Mouse (Mus musculus): ENCODE measurements around the gene Cbx4.

Cbx4 gene

DNA sequence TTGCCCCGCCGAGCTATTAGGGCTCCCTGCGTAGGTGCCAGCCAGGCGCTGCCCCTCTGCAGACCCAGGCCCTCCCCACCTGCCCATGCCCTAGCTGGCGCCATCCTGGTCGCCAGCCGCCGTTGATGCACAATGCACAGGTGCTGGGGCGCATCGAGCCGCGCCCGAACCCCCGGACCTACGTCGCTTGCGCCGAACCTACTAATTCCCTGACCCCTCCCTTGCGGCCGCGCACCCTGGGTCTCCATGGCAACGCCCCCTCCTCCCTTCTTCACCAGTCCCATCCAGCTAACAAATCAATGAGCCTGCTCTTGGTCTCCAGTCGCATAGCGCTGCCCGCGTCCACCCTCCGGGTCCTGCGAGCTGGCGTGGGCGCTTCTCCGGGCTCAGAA lies 44.7 kb downstream of the Cbx4 start:
- DNase-seq, result no peak

DNA sequence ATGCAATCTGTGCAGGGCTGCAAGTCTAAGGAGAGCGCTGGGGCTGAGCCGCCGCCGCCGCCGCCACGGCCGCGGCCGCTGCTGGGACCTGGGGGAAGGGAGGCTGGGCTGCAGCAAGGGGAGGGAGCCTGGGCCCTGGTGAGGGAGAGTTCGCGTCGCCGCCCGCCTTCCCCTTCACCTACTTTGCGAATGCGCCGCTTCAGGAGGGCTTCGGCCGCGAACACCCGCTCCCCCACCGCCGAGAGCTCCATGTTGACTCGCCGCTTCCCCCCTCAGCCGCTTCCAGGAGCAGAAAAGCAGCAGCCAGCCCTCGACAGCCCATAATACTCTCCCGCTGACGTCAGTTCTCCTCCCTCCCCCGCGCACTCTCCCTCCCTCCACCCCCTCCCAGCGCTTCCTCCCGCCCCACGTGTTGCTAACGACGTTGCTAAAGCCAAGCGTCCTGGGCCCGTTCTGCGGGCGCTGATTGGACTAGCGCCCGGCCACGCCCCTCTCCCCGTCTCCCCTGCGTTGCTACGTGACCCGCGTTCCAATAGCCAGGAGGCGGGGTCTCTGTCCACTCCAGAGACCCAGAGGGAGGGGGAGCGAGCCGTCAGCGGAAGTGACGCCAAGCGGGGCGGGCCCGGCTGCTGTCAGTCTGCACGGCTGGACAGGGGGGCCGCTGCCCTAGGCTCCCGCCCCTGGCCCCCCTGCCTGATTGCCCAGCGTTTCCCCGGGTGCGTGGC lies 45.3 kb downstream of the Cbx4 start, which contains the start of gene Cbx8:
TSS of gene Cbx8 (minus strand) at position 370 of the 725 bp plus-strand sequence.
- DNase-seq, result peak; percentile 100

DNA sequence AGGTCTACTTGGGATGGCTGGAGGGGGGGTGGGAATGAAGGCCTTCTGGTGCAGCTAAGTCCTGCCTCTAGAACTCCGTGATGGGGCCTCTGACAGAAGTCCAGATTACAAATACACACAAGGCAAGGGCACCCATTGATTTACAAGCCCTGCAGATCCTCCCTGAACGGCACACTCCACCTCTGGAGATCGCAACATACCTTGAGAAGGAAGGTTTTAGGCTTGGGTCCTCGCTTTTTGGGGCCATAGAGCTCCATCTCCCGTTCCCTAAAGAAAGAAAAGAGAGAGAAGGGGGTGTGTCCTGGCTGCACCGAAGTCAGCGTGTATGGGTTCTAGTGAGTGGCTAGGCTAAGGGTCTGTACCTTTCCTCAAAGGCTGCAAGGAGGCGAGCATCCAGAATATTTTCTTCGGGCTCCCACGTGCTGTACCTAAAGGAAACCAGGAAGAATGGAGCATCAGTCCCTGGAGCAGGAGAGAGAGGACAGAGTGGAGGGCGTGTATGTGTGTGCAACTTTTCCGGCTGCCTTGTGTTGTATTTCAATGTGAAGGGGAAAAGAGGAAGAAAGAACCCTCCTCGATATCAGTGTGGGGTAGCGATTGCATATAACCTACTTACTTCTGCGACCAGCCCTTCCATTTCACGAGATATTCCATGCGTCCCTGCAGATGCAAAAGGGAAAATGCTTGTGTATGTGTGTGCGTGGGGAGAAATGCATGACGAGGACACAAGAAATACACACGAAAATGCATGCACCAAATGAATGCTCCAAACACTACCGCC lies 46.1 kb downstream of the Cbx4 start:
- no peak for DNase-seq

DNA sequence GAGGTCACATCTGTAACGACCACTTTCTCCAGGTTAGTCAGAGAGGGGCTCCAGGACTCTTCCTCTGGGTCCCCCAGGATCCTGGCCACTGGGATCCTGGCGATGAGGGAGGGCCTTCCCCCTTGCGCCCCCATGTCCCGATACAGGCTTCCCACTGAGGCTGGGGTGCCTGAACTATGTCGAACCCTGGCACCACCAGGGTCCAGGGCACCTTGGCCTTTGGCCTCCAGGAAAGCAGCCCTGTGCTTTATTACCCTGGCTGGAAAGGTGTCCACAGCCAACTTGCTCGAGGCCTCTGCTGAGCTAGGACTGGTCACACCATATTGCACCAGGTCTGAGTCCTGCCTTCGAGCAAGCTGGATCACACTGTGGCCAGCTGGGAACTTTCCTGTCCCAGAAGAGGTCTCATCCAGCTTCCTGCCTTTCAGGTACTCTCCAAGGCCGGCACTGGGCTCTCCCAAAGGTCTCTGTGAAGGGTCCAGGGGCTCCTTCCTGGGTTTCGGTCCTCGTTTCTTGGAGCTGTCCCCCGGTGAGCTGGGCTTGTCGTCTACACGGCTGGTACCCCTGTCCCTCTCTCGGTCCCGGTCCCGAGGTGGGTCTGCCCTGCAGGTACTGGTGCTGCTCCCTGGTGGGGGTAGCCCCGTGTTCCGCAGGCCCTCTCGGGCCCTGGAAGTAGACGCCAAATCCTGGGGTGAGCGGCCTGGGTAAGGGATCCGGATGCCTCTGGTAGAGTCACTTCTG lies 47.1 kb downstream of the Cbx4 start:
- no peak for DNase-seq

DNA sequence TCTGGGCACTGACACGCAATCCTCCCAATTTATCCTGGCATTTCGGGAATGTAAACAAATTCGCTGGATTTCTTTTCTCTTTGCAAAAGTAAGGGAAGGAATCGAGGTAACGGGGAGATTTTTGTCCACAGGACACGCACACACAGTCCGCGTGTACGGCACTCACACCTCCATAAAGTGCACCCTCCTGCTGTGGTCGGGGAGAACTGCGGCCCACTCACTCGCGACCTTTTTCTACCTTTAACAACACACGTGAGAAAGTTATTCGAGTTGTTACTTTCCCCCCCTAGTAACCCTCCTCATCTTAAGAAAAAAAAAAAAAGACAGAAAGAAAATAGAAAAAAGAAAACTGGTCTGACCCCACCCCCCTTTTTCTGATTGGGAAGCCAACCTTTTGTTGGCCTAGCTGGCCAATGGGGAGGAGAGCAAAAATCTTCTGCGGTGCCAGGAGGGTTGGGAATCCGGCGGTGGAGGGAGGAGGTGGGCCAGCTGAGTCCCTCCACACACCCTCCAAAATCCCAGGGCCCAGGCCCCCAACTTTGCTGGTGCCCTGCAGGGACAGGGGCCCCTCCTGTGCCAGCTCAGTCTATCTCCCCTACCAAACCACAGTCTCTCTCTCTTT lies 48.1 kb downstream of the Cbx4 start:
- DNase-seq, result no peak

DNA sequence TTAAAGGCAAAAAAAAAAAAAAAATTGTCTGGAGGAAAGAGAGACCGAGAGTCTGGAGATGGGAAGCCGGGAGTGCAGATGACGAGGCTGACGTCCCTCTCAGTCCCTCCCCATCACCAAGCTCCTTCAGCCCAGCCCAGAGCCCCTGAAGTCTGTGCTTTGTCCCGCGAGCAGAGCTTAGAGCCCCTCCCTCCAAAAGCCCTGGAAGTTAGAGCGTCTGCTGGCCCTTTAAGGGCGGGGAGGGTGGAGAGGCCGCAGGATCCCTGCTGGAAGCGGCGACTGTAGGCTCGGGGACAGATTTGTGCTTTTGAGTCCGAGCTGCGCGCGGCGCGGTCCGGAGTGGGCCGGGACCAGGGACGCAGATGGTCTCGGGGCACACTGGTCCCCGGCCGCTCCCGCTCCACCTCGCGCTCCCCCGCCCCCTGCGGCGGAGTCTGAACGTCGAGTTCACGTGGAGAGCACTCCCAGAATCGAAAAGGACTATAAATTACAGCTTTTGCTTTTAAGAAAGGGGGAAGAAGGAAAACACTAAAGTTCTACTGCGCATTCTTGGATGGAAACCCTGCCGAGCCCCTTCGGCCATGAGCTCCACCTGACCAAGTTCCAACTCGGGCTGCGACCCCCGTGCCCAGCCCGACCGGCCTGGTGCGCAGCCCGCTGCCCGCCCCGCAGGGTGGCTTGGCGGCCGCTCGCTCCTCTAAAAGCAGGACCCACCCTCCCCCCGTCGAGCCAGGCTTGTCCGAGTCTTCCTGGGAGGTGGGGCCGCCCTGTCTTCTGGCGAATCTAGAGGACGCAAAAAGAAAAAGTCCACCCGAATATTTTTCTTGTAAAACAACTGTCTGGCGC lies 48.9 kb downstream of the Cbx4 start:
- no peak for DNase-seq

DNA sequence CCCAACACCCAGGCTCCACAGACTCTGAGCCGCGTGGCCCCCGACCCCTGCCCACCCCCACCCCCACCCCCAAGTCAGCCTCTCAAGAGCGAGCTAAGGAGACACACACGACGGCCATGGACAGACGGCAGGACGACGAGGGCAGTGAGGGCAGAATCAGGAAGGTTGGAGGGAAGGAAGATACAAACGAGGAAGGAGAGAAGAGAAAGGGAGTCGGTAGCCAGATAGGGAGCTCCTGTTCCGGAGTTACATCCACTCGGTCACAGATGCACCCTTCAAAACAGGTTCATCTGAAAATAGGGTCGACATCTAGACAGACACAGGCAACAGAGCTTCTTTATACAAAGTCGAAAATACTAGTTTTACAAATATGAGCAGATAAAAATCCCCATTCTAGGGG lies 49.6 kb downstream of the Cbx4 start:
- DNase-seq, result no peak

DNA sequence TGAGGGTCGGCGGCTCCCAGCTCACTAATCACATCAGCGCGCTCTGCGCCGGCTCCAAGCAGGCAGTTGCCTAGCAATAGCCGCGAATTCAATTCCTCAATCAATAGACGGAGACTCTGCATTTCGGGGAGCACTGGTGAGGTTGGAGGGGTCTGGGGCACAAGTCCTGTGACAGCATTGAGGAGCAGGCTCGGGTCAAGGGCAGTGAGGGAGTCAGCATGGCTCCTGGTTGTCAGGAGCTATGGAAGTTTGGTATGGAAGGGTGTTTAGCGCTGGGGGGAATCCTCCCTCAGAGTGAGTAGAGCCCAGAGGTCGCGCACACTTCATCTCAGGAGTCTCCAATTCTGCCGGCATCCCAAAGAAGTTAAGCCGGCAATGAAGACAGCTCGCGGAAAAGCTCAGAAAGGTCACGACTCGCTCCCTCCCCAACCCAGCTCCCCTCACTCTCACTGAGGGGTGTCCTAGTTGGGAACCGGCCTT lies 50.3 kb downstream of the Cbx4 start:
- DNase-seq, result no peak

DNA sequence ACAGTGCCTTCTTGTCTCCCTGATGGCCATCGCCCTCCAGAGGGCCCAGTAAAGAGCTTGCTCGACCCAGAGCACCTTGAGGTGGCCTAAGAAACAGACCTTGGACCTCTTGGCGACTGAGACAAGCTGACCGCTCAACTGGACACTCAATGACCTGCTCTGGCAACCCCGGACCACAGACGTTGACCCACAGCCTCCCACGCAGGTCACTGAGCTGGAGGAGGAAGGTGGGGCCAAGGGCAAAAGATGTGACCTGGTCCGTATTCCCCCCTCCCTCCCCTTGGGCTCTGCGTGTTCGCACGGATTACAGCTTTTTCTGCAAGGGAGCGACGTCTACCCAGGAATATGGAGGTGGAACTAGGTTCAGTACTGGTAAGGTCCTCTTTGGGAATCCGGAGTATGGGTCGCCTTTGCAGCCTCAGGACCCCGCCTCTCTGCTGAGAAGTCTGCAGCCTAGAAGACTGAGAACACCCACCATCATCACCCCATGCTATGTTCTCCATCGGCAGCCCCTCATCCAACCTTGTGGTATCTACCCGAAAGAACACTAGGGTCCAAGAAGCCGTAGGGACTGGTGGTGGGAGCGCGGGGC lies 50.8 kb downstream of the Cbx4 start:
- no peak for DNase-seq

DNA sequence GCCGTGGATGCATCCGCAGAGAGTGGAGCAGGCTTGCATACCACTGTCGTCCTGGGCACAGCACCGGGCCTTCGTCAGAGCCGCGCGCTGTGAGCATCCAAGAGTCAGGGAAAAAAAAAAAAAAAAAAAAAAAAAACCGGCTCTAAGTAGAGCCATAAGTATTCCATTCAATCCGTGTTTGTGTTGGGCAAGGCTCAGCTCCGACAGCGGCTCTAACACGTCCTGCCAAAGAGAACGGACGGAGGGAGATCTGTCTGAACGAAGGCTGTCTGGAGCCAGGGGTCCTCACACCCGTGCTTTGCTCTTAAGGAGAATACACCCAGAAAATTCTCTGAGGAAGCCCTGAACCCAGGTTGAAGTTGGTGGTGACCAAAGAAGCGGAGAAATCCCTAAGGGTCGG lies 51.4 kb downstream of the Cbx4 start:
- DNase-seq, result no peak

DNA sequence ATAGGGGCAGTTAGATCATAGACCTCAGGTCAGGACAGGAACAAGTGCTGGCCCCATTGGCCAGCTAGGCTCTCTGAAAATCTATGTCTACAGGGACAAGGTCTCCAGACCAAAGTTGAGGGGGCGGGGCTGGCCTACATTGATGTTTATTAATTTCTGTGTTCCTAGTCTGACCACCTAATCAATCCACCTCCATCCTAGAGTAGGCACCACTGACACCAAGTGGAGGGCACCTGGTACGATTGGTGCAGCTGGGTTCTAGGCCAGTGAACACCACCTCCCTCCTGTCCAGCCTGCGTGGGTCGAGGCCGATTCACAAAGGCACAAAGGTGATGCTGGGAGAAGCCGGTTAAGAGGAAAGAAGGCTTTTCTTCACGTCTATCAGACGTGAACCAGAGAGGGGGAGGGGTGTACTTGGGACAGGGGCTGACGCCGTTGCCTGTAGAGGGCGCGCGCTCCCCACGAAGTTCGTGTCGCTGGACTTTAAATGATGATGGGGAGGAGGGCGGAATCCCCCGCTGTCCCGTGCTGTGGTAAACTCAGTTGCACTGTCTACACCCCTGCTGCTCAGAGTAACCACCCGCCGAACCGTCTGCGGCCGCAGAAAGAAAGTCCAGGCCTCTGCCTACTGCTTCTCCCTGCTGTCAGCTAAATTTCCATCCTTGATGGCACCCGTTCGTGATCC lies 52.0 kb downstream of the Cbx4 start:
- peak; percentile 90 for DNase-seq

Measured in kidney, postnatal 14 days (tissue).